Mouse (Mus musculus) limb, embryonic 12.5 days (tissue): ENCODE data around the gene Zfpm1. TPM values are rescaled to one million over a fixed set of nuclear protein-coding genes. Genes with fewer than 3 reads are reported as not detected.

ENCODE experiments used
- ATAC-seq: fragments of 200-750 bp; cut with Nextera tagmentation; 2 replicates; pipeline ENCODE4 v1.8.0; 2017; ENCODE audit warnings: low read depth, moderate TSS enrichment; ENCODE audit not compliant: insufficient number of reproducible peaks, insufficient read depth, low FRiP score, low TSS enrichment
- H3K27ac ChIP-seq: fragments of 300-500 bp; sonication (generic); 2 replicates; pipeline ENCODE4 v1.5.1; 2016; ENCODE audit warnings: mild to moderate bottlenecking, moderate library complexity
- H3K27me3 ChIP-seq: fragments of 300-500 bp; sonication (generic); 2 replicates; pipeline ENCODE4 v1.6.1; 2016; ENCODE audit warnings: mild to moderate bottlenecking, moderate library complexity
- H3K36me3 ChIP-seq: fragments of 300-500 bp; sonication (generic); 2 replicates; pipeline ENCODE4 v1.6.1; 2016; ENCODE audit warnings: mild to moderate bottlenecking, moderate library complexity
- H3K4me1 ChIP-seq: fragments of 300-500 bp; sonication (generic); replicated peaks from 2 replicates; pipeline ENCODE4 v1.6.1; 2016
- H3K4me2 ChIP-seq: fragments of 300-500 bp; sonication (generic); 2 replicates; pipeline ENCODE4 v1.6.1; 2016; ENCODE audit warnings: mild to moderate bottlenecking, moderate library complexity
- H3K4me3 ChIP-seq: fragments of 300-500 bp; sonication (generic); replicated peaks from 2 replicates; pipeline ENCODE4 v1.5.1; 2016; ENCODE audit warnings: mild to moderate bottlenecking
- H3K9ac ChIP-seq: fragments of 300-500 bp; sonication (generic); replicated peaks from 2 replicates; pipeline ENCODE4 v1.6.1; 2016; ENCODE audit warnings: mild to moderate bottlenecking, moderate library complexity
- H3K9me3 ChIP-seq: fragments of 300-500 bp; sonication (generic); 2 replicates; pipeline ENCODE4 v1.6.1; 2016; ENCODE audit warnings: mild to moderate bottlenecking, moderate library complexity
- WGBS: fragments of 180-500 bp; shearing (Covaris S2); methylation state at CpG from one replicate; pipeline ENCODE4 v1.1.7; 2016; 5-methylcytosine and 5-hydroxymethylcytosine counted together
- polyA plus RNA-seq: library from polyadenylated mRNA; unstranded; fragments of >200 nt; fragmentation: Nextera tagmentation; extraction: Ambion mirVana; gene quantifications from 2 replicates; pipeline ENCODE4 v1.2.1, GENCODE M21; 2016

Gene Zfpm1
- polyA plus RNA-seq, 1 experiment from 2014 or later = 1.2 TPM

- H3K4me3 ChIP-seq = no peak overlapping the region
- H3K36me3 ChIP-seq = no peaks in the 10 kb centered on the region
- H3K27ac ChIP-seq = no peak overlapping the region
- H3K9ac ChIP-seq = no peak overlapping the region
- H3K4me2 ChIP-seq = no peak overlapping the region
- peaks cover 10% of the 10 kb centered on the region for H3K4me1 ChIP-seq
- WGBS = 66% methylated on average over 2 of the region's 2 CpGs
- peaks cover 47% of the 10 kb centered on the region for H3K27me3 ChIP-seq
- no peak for ATAC-seq
- H3K9me3 ChIP-seq = no peaks in the 10 kb centered on the region
These were observed 22.6 kb upstream of the Zfpm1 start for GRCm38 (mm10) chr8:122259351-122259750.

- Histone ChIP-seq H3K27me3 (peaks cover 41% of the 10 kb centered on the region), H3K27ac (no peak overlapping the region), H3K4me1 (peaks cover 8% of the 10 kb centered on the region), H3K4me2 (no peak overlapping the region), H3K9ac (no peak overlapping the region; the same call in 1 of the 2 replicates), H3K4me3 (no peak overlapping the region), H3K36me3 (no peaks in the 10 kb centered on the region), H3K9me3 (no peaks in the 10 kb centered on the region)
- WGBS = 52% methylated on average over 9 of the region's 9 CpGs
- ATAC-seq = no peak
These were observed 21.2 kb upstream of the Zfpm1 start for GRCm38 (mm10) chr8:122260755-122261154.

GRCm38 (mm10) chr8:122262835-122263234, 19.1 kb upstream of the Zfpm1 start:
- no peak for ATAC-seq
- Histone ChIP-seq H3K4me2 (no peak overlapping the region), H3K4me1 (0 out of 2 replicates have a peak, but pooled peaks cover 3% of the 10 kb centered on the region), H3K4me3 (no peak overlapping the region), H3K9me3 (no peaks in the 10 kb centered on the region), H3K27me3 (peaks cover 27% of the 10 kb centered on the region), H3K36me3 (no peaks in the 10 kb centered on the region), H3K9ac (no peak overlapping the region), H3K27ac (no peak overlapping the region)
- WGBS = 59% methylated on average over 16 of the region's 16 CpGs

GRCm38 (mm10) chr8:122264243-122264642, 17.7 kb upstream of the Zfpm1 start:
- H3K9me3 ChIP-seq = no peaks in the 10 kb centered on the region
- no peak overlapping the region for H3K9ac ChIP-seq
- WGBS = 49% methylated on average over 9 of the region's 9 CpGs
- H3K4me3 ChIP-seq = no peak overlapping the region
- no peak for ATAC-seq
- H3K4me1 ChIP-seq = peaks cover 10% of the 10 kb centered on the region
- H3K4me2 ChIP-seq = no peak overlapping the region
- no peak overlapping the region for H3K27ac ChIP-seq
- no peaks in the 10 kb centered on the region for H3K36me3 ChIP-seq
- peaks cover 41% of the 10 kb centered on the region for H3K27me3 ChIP-seq

- 75% methylated on average over 8 of the region's 8 CpGs for WGBS
- no peaks in the 10 kb centered on the region for H3K36me3 ChIP-seq
- H3K27ac ChIP-seq = no peak overlapping the region
- no peak overlapping the region for H3K4me2 ChIP-seq
- no peak for ATAC-seq
- H3K27me3 ChIP-seq = peaks cover 52% of the 10 kb centered on the region
- H3K9ac ChIP-seq = no peak overlapping the region
- H3K4me3 ChIP-seq = no peak overlapping the region
- H3K9me3 ChIP-seq = no peaks in the 10 kb centered on the region
- peaks cover 14% of the 10 kb centered on the region for H3K4me1 ChIP-seq
These were observed 16.4 kb upstream of the Zfpm1 start for GRCm38 (mm10) chr8:122265522-122265921.

- Histone ChIP-seq H3K9ac (no peak overlapping the region), H3K27ac (no peak overlapping the region), H3K4me1 (peaks cover 14% of the 10 kb centered on the region), H3K4me2 (no peak overlapping the region), H3K9me3 (no peaks in the 10 kb centered on the region), H3K36me3 (no peaks in the 10 kb centered on the region), H3K4me3 (no peak overlapping the region), H3K27me3 (peaks cover 58% of the 10 kb centered on the region)
- 67% methylated on average over 13 of the region's 13 CpGs for WGBS
- no peak for ATAC-seq
These were observed 15.1 kb upstream of the Zfpm1 start for GRCm38 (mm10) chr8:122266867-122267266.

GRCm38 (mm10) chr8:122268861-122269260, 13.1 kb upstream of the Zfpm1 start:
- Histone ChIP-seq H3K9ac (peak overlapping the region; percentile 50; the same call in 1 of the 2 replicates), H3K4me3 (peak overlapping the region; percentile 46), H3K36me3 (no peaks in the 10 kb centered on the region), H3K4me1 (peaks cover 18% of the 10 kb centered on the region), H3K27ac (no peak overlapping the region), H3K9me3 (no peaks in the 10 kb centered on the region), H3K4me2 (peak overlapping the region; percentile 71), H3K27me3 (peaks cover 42% of the 10 kb centered on the region)
- no peak for ATAC-seq
- 60% methylated on average over 24 of the region's 24 CpGs for WGBS

- Histone ChIP-seq H3K9me3 (no peaks in the 10 kb centered on the region), H3K9ac (peak overlapping the region; percentile 50), H3K27me3 (peaks cover 40% of the 10 kb centered on the region), H3K27ac (no peak overlapping the region), H3K36me3 (no peaks in the 10 kb centered on the region), H3K4me1 (peaks cover 22% of the 10 kb centered on the region), H3K4me3 (peak overlapping the region; percentile 46), H3K4me2 (peak overlapping the region; percentile 71)
- peak; percentile 16; the same call in 1 of the 2 replicates for ATAC-seq
- WGBS = 3% methylated on average over 21 of the region's 21 CpGs
These were observed 12.5 kb upstream of the Zfpm1 start for GRCm38 (mm10) chr8:122269404-122269803.

GRCm38 (mm10) chr8:122270555-122270954, 11.4 kb upstream of the Zfpm1 start:
- Histone ChIP-seq H3K4me2 (no peak overlapping the region), H3K9ac (no peak overlapping the region), H3K27ac (no peak overlapping the region), H3K4me1 (peaks cover 22% of the 10 kb centered on the region), H3K4me3 (no peak overlapping the region), H3K36me3 (no peaks in the 10 kb centered on the region), H3K27me3 (peaks cover 40% of the 10 kb centered on the region), H3K9me3 (no peaks in the 10 kb centered on the region)
- ATAC-seq = no peak
- 75% methylated on average over 7 of the region's 7 CpGs for WGBS

- WGBS = 7% methylated on average over 5 of the region's 5 CpGs
- Histone ChIP-seq H3K4me3 (no peak overlapping the region), H3K36me3 (no peaks in the 10 kb centered on the region), H3K9ac (no peak overlapping the region), H3K27ac (no peak overlapping the region), H3K27me3 (peaks cover 37% of the 10 kb centered on the region), H3K9me3 (no peaks in the 10 kb centered on the region), H3K4me1 (peaks cover 22% of the 10 kb centered on the region), H3K4me2 (no peak overlapping the region)
- ATAC-seq = peak; percentile 67
These were observed 8.8 kb upstream of the Zfpm1 start for GRCm38 (mm10) chr8:122273152-122273551.

GRCm38 (mm10) chr8:122273826-122274225, 8.1 kb upstream of the Zfpm1 start:
- H3K27ac ChIP-seq = no peak overlapping the region
- H3K4me3 ChIP-seq = no peak overlapping the region
- H3K36me3 ChIP-seq = no peaks in the 10 kb centered on the region
- H3K9ac ChIP-seq = no peak overlapping the region
- H3K27me3 ChIP-seq = peaks cover 30% of the 10 kb centered on the region
- H3K4me2 ChIP-seq = no peak overlapping the region
- no peak for ATAC-seq
- H3K9me3 ChIP-seq = no peaks in the 10 kb centered on the region
- 45% methylated on average over 7 of the region's 7 CpGs for WGBS
- H3K4me1 ChIP-seq = peaks cover 19% of the 10 kb centered on the region

GRCm38 (mm10) chr8:122274651-122275391, 7.1 kb upstream of the Zfpm1 start:
- Histone ChIP-seq H3K4me3 (no peak overlapping the region), H3K27me3 (peaks cover 22% of the 10 kb centered on the region), H3K4me1 (peaks cover 11% of the 10 kb centered on the region), H3K36me3 (no peaks in the 10 kb centered on the region), H3K9me3 (no peaks in the 10 kb centered on the region), H3K27ac (no peak overlapping the region), H3K9ac (no peak overlapping the region), H3K4me2 (no peak overlapping the region)
- no peak for ATAC-seq
- 76% methylated on average over 11 of the region's 11 CpGs for WGBS
